Mouse (Mus musculus) mouse embryonic stem cell (cell line): Measurements from ENCODE around the gene Smpd2.

Experiments used
- in situ Hi-C, 2 experiments: fragments of 300-500 bp; cut with MboI; formaldehyde crosslinking; loops; 1 replicate in 1 of 2; 3 replicates in 1 of 2; pipeline ENCODE4 v1.14.3; 2019 to 2020; ENCODE audit warnings: low sequenced_read_pairs in 2 of 2, low pct_unique_long_range_greater_than_20kb in 1 of 2, mixed read lengths in 1 of 2; ENCODE audit not compliant: unreplicated experiment in 1 of 2

Smpd2 gene

GRCm38 (mm10) chr10:41472534-41472933, 17.6 kb downstream of the Smpd2 start:
- in situ Hi-C loops = no loop called here

GRCm38 (mm10) chr10:41470693-41471092, 19.5 kb downstream of the Smpd2 start:
- in situ Hi-C loops = no loop called here

GRCm38 (mm10) chr10:41467325-41467724, 22.8 kb downstream of the Smpd2 start:
- in situ Hi-C loops = no loop called here

GRCm38 (mm10) chr10:41464401-41464955, 25.7 kb downstream of the Smpd2 start:
- in situ Hi-C loops = no loop called here

GRCm38 (mm10) chr10:41461057-41461722, 29.0 kb downstream of the Smpd2 start:
- in situ Hi-C loops = no loop called here

GRCm38 (mm10) chr10:41460501-41460900, 29.7 kb downstream of the Smpd2 start:
- in situ Hi-C loops = no loop called here

GRCm38 (mm10) chr10:41459990-41460389, 30.2 kb downstream of the Smpd2 start:
- in situ Hi-C loops = no loop called here

GRCm38 (mm10) chr10:41452791-41453190, 37.4 kb downstream of the Smpd2 start:
- in situ Hi-C loops = no loop called here

GRCm38 (mm10) chr10:41451656-41452055, 38.5 kb downstream of the Smpd2 start:
- in situ Hi-C loops = no loop called here

GRCm38 (mm10) chr10:41450780-41451522, 39.2 kb downstream of the Smpd2 start:
- in situ Hi-C loops = no loop called here

GRCm38 (mm10) chr10:41450137-41450670, 40.0 kb downstream of the Smpd2 start, which contains the start of gene Zbtb24:
Gene Zbtb24, plus strand, starts transcription at chr10:41450383.
- in situ Hi-C loops = no loop called here

GRCm38 (mm10) chr10:41449684-41450083, 40.5 kb downstream of the Smpd2 start:
- in situ Hi-C loops = no loop called here

- in situ Hi-C loops = no loop called here
Observed at GRCm38 (mm10) chr10:41448216-41448615, 42.0 kb downstream of the Smpd2 start.
